In the genomic region with DNA sequence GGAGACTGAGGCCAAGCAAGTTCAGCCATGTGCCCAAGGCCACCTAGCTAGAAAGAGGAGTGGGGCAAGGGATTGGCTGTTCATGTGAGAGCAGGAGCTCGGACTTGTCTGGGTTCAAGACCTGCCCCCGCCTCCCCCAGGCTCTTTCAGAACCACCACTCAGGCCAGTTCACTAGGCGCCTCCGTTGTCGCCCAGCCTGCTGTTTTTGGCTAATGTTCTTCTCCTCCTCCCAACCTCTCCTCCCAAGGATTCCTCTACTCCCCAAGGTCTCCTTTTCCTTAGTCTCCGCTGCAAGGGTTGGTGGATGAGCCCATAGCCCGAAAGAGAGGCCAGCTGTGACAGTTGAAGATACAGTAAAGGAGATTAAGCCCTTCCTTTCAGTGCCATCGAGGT, we compare ENCODE assay signal across 11 mouse cellular contexts. TPM values are rescaled to one million over a fixed set of nuclear protein-coding genes. Genes with fewer than 3 reads are reported as not detected.
A peak's percentile ranks its signal among the peaks of the same experiment; 100 is the strongest.
DNase-seq lines count a peak whose midpoint lies in the region; ATAC-seq and TF ChIP-seq lines count a peak whose summit lies in the region.
"Had no signal": no experiment of that assay in that cellular context is flagged by ENCODE, and none has a peak within 500 bp of the region (broad histone marks: within the 10 kb centered on the region; RNA-seq: fewer than 3 reads in every experiment).

No protein-coding gene starts in this region.

- no peak for TF ChIP-seq POLR2A in lung, adult 2 months (IDR thresholded peaks at IDR 0.05; ENCODE audit: borderline replicate concordance, extremely low read depth, low read depth, low read length)
- TF ChIP-seq POLR2A in cerebellum, adult 2 months (IDR thresholded peaks at IDR 0.05; ENCODE audit: borderline replicate concordance, insufficient read depth, low read length): no peak

- ATAC-seq in heart, embryonic 12.5 days (ENCODE audit: insufficient number of reproducible peaks, low FRiP score): no peak
- ATAC-seq in lung, embryonic 16.5 days (ENCODE audit: low read depth): no peak
- ATAC-seq in limb, embryonic 13.5 days (ENCODE audit: low FRiP score, low read depth): no peak

- H3K36me3 ChIP-seq in heart, embryonic 10.5 days: no peaks in the 10 kb centered on the region
- H3K36me3 ChIP-seq in heart, embryonic 12.5 days: no peaks in the 10 kb centered on the region
- no peaks in the 10 kb centered on the region for H3K36me3 ChIP-seq in lung, embryonic 16.5 days (ENCODE audit: control insufficient read depth, insufficient read depth, low read length)
- H3K36me3 ChIP-seq in limb, embryonic 13.5 days: no peaks in the 10 kb centered on the region
- H3K36me3 ChIP-seq: neural tube, embryonic 15.5 days had no signal

- H3K4me3 ChIP-seq in heart, embryonic 10.5 days: no peak overlapping the region
- H3K4me3 ChIP-seq in heart, embryonic 12.5 days: no peak overlapping the region
- H3K4me3 ChIP-seq in lung, embryonic 16.5 days (ENCODE audit: low read length): no peak overlapping the region
- H3K4me3 ChIP-seq in lung, adult 2 months (replicated peaks; ENCODE audit: extremely low read depth, low read depth, low read length): no peak overlapping the region
- H3K4me3 ChIP-seq in brown adipose tissue, adult 24 weeks (ENCODE audit: insufficient read depth, low read depth, low read length): no peak overlapping the region
- H3K4me3 ChIP-seq in limb, embryonic 13.5 days: no peak overlapping the region
- no peak overlapping the region for H3K4me3 ChIP-seq in cerebellum, adult 2 months (replicated peaks; ENCODE audit: insufficient read depth, low read depth, low read length)
- H3K4me3 ChIP-seq: megakaryocyte, embryonic 14.5 days; neural tube, embryonic 15.5 days had no signal

- no peak overlapping the region for H3K4me2 ChIP-seq in heart, embryonic 12.5 days
- H3K4me2 ChIP-seq in lung, embryonic 16.5 days (ENCODE audit: low read depth, low read length): no peak overlapping the region
- 0 out of 2 replicates have a peak overlapping the region, but pooled peaks have one; percentile 2 for H3K4me2 ChIP-seq in limb, embryonic 13.5 days (replicated peaks)
- H3K4me2 ChIP-seq: neural tube, embryonic 15.5 days had no signal

- no peak for DNase-seq in heart, embryonic 10.5 days (ENCODE audit: low spot score)
- DNase-seq in lung, adult 2 months: no peak
- DNase-seq in urinary bladder, postnatal 25 days (ENCODE audit: low spot score): no peak
- no peak for DNase-seq in cerebellum, adult 2 months
- DNase-seq: kidney, adult 18-20 months had no signal

- no peaks in the 10 kb centered on the region for H3K27me3 ChIP-seq in heart, embryonic 10.5 days (ENCODE audit: insufficient read depth, poor library complexity, severe bottlenecking)
- H3K27me3 ChIP-seq in heart, embryonic 12.5 days (replicated peaks): no peaks in the 10 kb centered on the region
- H3K27me3 ChIP-seq in lung, embryonic 16.5 days (ENCODE audit: control insufficient read depth, insufficient read depth, low read depth, low read length): no peaks in the 10 kb centered on the region
- no peaks in the 10 kb centered on the region for H3K27me3 ChIP-seq in limb, embryonic 13.5 days
- H3K27me3 ChIP-seq in cerebellum, adult 2 months (ENCODE audit: control insufficient read depth, insufficient read depth, low read length): no peaks in the 10 kb centered on the region
- H3K27me3 ChIP-seq: neural tube, embryonic 15.5 days had no signal

- no peak for TF ChIP-seq CTCF in lung, adult 2 months (IDR thresholded peaks at IDR 0.05; ENCODE audit: insufficient read depth, low read length)
- no peak for TF ChIP-seq CTCF in cerebellum, adult 2 months (IDR thresholded peaks at IDR 0.05; ENCODE audit: borderline replicate concordance, insufficient read depth, low read depth, low read length)

- peaks cover 61% of the 10 kb centered on the region for H3K4me1 ChIP-seq in heart, embryonic 10.5 days
- peaks cover 41% of the 10 kb centered on the region for H3K4me1 ChIP-seq in heart, embryonic 12.5 days (replicated peaks)
- peaks cover 29% of the 10 kb centered on the region for H3K4me1 ChIP-seq in lung, embryonic 16.5 days (replicated peaks; ENCODE audit: control insufficient read depth, insufficient read depth, low read length)
- peaks cover 4% of the 10 kb centered on the region for H3K4me1 ChIP-seq in lung, adult 2 months (ENCODE audit: control insufficient read depth, insufficient read depth, low read length)
- H3K4me1 ChIP-seq in brown adipose tissue, adult 24 weeks (ENCODE audit: control insufficient read depth, insufficient read depth, insufficient read length, low read length): peaks cover 3% of the 10 kb centered on the region; the same call in 1 of the 2 replicates
- peaks cover 66% of the 10 kb centered on the region for H3K4me1 ChIP-seq in limb, embryonic 13.5 days
- no peaks in the 10 kb centered on the region for H3K4me1 ChIP-seq in cerebellum, adult 2 months (ENCODE audit: control insufficient read depth, insufficient read depth, low read length)

- H3K27ac ChIP-seq in heart, embryonic 10.5 days: peak overlapping the region; percentile 81
- no peak overlapping the region for H3K27ac ChIP-seq in heart, embryonic 12.5 days (ENCODE audit: poor library complexity, severe bottlenecking)
- peak overlapping the region; percentile 76 for H3K27ac ChIP-seq in lung, embryonic 16.5 days (ENCODE audit: low read length)
- H3K27ac ChIP-seq in brown adipose tissue, adult 24 weeks (replicated peaks; ENCODE audit: low read depth, low read length): 0 out of 2 replicates have a peak overlapping the region, but pooled peaks have one; percentile 34
- H3K27ac ChIP-seq in limb, embryonic 13.5 days: peak overlapping the region; percentile 88
- H3K27ac ChIP-seq in cerebellum, adult 2 months (ENCODE audit: insufficient read depth, low read length): no peak overlapping the region
- H3K27ac ChIP-seq: neural tube, embryonic 15.5 days had no signal

- H3K9ac ChIP-seq in heart, embryonic 12.5 days: no peak overlapping the region
- H3K9ac ChIP-seq in lung, embryonic 16.5 days (ENCODE audit: low read length): no peak overlapping the region
- H3K9ac ChIP-seq in limb, embryonic 13.5 days: no peak overlapping the region
- H3K9ac ChIP-seq: neural tube, embryonic 15.5 days had no signal

- 63% methylated on average over 8 of the region's 8 CpGs for WGBS in heart, embryonic 10.5 days
- 66% methylated on average over 8 of the region's 8 CpGs for WGBS in heart, embryonic 12.5 days
- WGBS in lung, embryonic 16.5 days: 68% methylated on average over 8 of the region's 8 CpGs
- WGBS in lung, adult 2 months: 78% methylated on average over 8 of the region's 8 CpGs
- 42% methylated on average over 8 of the region's 8 CpGs for WGBS in limb, embryonic 13.5 days
- 75% methylated on average over 8 of the region's 8 CpGs for WGBS in cerebellum, adult 2 months

- no peaks in the 10 kb centered on the region for H3K9me3 ChIP-seq in heart, embryonic 10.5 days
- no peaks in the 10 kb centered on the region for H3K9me3 ChIP-seq in heart, embryonic 12.5 days (replicated peaks)
- no peaks in the 10 kb centered on the region for H3K9me3 ChIP-seq in lung, embryonic 16.5 days (ENCODE audit: control insufficient read depth, low read length)
- no peaks in the 10 kb centered on the region for H3K9me3 ChIP-seq in limb, embryonic 13.5 days
- H3K9me3 ChIP-seq: megakaryocyte, embryonic 14.5 days; neural tube, embryonic 15.5 days had no signal

RNA-seq across cellular contexts. Expression of gene Ccr7, which starts 19.8 kb away (rescaled TPM):
- 0.25 and 0.78 TPM in 2 replicates for polyA plus RNA-seq in heart, embryonic 10.5 days (2016; fragmentation: Nextera tagmentation; extraction: Ambion mirVana)
- 0.08 TPM in 1 of 2 replicates, not detected in the other for polyA plus RNA-seq in heart, embryonic 12.5 days (2016; fragmentation: Nextera tagmentation; extraction: Ambion mirVana)
- 0.18 and 0.20 TPM in 2 replicates for polyA plus RNA-seq in lung, embryonic 16.5 days (2015; fragmentation: Nextera tagmentation; extraction: Ambion mirVana)
- 15.5 and 19.7 TPM in 2 replicates for polyA plus RNA-seq in lung, adult 2 months (2012; rRNA removed)
- polyA plus RNA-seq in brown adipose tissue, adult 24 weeks (2012; ENCODE audit: insufficient read depth, insufficient read length, missing spikeins): not detected in 2 replicates
- 0.39 and 0.83 TPM in 2 replicates for polyA plus RNA-seq in limb, embryonic 13.5 days (2015; fragmentation: Nextera tagmentation; extraction: Ambion mirVana)
- polyA plus RNA-seq in cerebellum, adult 2 months (2012; rRNA removed): 0.11 and 0.30 TPM in 2 replicates
- polyA plus RNA-seq: neural tube, embryonic 15.5 days had no signal

RNA-seq across cellular contexts. Expression of gene Tns4, which starts 45.9 kb away (rescaled TPM):
- 0.36 TPM in 2 replicates for polyA plus RNA-seq in heart, embryonic 10.5 days (2016; fragmentation: Nextera tagmentation; extraction: Ambion mirVana)
- polyA plus RNA-seq in heart, embryonic 12.5 days (2016; fragmentation: Nextera tagmentation; extraction: Ambion mirVana): 0.05 and 0.11 TPM in 2 replicates
- 0.19 and 0.39 TPM in 2 replicates for polyA plus RNA-seq in lung, embryonic 16.5 days (2015; fragmentation: Nextera tagmentation; extraction: Ambion mirVana)
- polyA plus RNA-seq in lung, adult 2 months (2012; rRNA removed): 2.9 and 4.9 TPM in 2 replicates
- polyA plus RNA-seq in brown adipose tissue, adult 24 weeks (2012; ENCODE audit: insufficient read depth, insufficient read length, missing spikeins): not detected in 2 replicates
- polyA plus RNA-seq in limb, embryonic 13.5 days (2015; fragmentation: Nextera tagmentation; extraction: Ambion mirVana): 0.55 and 1.2 TPM in 2 replicates
- polyA plus RNA-seq in cerebellum, adult 2 months (2012; rRNA removed): 0.18 and 0.25 TPM in 2 replicates

Comparison
In these comparisons a context has a peak if more than half of its experiments do, and no peak if none do; other contexts are left out.
1. H3K27ac ChIP-seq: peak in heart, embryonic 10.5 days (single experiment), lung, embryonic 16.5 days (single experiment), brown adipose tissue, adult 24 weeks (single experiment) and limb, embryonic 13.5 days (single experiment); none in heart, embryonic 12.5 days (single experiment) and cerebellum, adult 2 months (single experiment).